Mouse (Mus musculus) small intestine, adult 2 months (tissue): ENCODE measurements around the gene Rarb.

ENCODE experiments used
- CTCF ChIP-seq: fragments of 200-500 bp; IDR thresholded peaks from 2 replicates; pipeline ENCODE4 v1.5.1; 2012; ENCODE audit warnings: low read depth, mild to moderate bottlenecking, control low read depth, inconsistent platforms, low read length, moderate library complexity, mixed read lengths; ENCODE audit not compliant: insufficient replicate concordance, insufficient read length; ENCODE audit errors: extremely low read depth
- POLR2A ChIP-seq: fragments of 200-500 bp; IDR thresholded peaks from 2 replicates; pipeline ENCODE4 v1.6.1; 2012; ENCODE audit warnings: low read depth, mild to moderate bottlenecking, control low read depth, inconsistent platforms, low read length, moderate library complexity

DNA sequence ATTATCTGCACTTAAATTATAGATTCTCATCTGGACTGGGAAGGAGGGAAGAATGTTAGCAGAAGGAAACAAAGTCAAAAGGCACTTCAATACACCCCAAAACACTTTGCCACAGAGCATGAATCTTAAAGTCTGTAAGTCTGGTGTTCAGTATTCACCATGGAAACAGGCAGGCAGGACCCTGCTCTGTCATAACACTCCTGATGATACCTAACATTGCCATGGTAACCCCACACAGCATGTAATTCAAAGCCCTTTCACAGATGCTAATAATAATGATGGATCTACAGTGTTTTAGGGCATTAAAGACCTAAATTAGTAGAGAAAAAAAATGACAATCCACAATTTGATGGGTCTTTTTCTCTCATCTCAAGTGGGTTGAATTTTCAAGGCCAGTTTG is 301.0 kb downstream of the Rarb start:
- TF ChIP-seq CTCF, result no peak
- TF ChIP-seq POLR2A, result no peak
